Mouse (Mus musculus): ENCODE data around the gene Ccdc160.

DNA sequence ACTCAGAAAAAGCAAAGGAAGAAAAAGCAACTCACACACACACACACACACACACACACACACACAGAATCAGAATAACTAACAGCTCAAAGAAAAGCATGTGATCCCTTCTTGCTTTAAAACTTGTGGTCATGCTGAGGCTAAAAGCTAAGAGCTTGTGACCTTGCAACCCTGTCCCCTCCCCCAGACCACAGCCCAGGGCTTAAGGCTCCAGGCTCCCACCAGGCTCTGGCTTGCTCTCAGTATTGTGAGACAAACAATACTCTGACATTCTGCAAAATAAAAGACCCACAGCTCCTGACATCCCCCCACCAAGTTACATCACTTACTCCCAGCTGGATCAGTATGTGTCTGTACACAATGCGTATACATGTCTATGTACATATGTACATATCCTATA lies 44.2 kb upstream of the Ccdc160 start:
- TF ChIP-seq CTCF (IDR thresholded peaks at IDR 0.05; ENCODE audit: control insufficient read depth, insufficient read depth, insufficient replicate concordance, low read depth, low read length): no peak
- TF ChIP-seq POLR2A (IDR thresholded peaks at IDR 0.05; ENCODE audit: control insufficient read depth, low read depth, low read length): no peak
